Mouse (Mus musculus) right cerebral cortex, adult 18-20 months (tissue): ENCODE measurements around the gene Kcnq1.

Experiments
- DNase-seq: peaks from one replicate; pipeline ENCODE4 v3.0.0; 2022; ENCODE audit warnings: mixed read lengths

The Kcnq1 gene

GRCm38 (mm10) chr7:143188589-143188988, 82.4 kb downstream of the Kcnq1 start:
- no peak for DNase-seq

- DNase-seq: no peak
These were observed 84.0 kb downstream of the Kcnq1 start for GRCm38 (mm10) chr7:143189965-143190722.

DNA sequence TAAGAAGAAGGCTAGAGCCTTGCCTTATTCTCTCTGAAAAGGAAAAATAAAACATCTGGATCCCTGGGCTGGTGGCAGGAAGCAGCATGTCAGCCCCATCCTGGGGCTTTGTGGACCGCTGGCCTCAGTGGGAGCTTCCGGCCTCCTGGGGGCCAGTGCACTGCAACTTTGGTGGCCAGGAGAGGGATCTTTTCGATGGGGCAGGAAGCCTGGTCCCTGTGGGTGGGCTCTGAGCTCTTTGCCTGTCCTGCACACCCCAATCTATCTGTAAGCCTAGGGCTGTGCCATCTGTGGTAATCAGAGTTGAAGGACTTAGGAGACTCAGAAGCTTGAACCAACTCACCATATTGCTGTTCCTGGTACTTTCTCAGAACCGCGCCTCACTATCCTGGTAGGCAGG, 84.7 kb downstream of the Kcnq1 start:
- no peak for DNase-seq

GRCm38 (mm10) chr7:143192392-143192791, 86.2 kb downstream of the Kcnq1 start:
- no peak for DNase-seq

DNA sequence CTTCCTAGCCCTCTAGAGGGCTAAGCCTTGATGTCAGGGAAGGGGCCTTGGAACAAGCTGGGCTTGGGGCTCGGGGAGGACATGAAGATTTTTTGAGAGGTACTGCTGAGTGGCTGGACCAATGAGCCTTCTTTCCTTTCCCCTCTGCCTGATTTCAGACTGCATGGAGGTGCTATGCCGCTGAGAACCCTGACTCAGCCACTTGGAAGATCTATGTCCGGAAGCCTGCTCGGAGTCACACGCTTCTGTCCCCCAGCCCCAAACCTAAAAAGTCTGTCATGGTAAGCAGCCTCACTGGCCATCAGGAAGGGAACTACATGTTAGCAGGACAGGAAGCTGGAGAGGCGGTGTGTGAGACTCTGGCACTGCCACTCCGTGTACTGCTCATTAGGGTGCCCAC, 87.9 kb downstream of the Kcnq1 start:
- no peak for DNase-seq

- no peak for DNase-seq
These were observed 91.8 kb downstream of the Kcnq1 start for GRCm38 (mm10) chr7:143197951-143198440.

DNA sequence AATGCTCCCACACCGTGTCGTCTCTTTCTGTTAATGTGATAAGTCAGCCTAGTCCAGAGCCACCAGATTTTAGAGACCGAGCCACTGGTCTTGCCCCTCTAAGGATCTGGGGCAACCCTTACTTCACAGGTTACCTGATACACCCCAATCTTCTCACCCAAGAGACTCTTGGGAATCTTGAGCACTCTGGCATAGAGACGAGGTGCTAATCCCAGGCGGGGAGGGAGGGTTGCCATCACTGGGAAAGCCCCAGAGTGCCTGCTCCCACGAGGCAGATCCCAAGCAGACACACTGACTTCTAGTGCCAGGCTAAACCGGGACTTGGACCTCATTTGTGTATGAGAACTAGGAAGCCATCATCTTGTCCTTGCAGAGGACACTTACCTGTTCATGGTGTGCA, 92.3 kb downstream of the Kcnq1 start:
- DNase-seq: no peak

- no peak for DNase-seq
These were observed 95.1 kb downstream of the Kcnq1 start for GRCm38 (mm10) chr7:143201255-143201654.

GRCm38 (mm10) chr7:143203897-143204296, 97.7 kb downstream of the Kcnq1 start:
- DNase-seq: no peak

DNA sequence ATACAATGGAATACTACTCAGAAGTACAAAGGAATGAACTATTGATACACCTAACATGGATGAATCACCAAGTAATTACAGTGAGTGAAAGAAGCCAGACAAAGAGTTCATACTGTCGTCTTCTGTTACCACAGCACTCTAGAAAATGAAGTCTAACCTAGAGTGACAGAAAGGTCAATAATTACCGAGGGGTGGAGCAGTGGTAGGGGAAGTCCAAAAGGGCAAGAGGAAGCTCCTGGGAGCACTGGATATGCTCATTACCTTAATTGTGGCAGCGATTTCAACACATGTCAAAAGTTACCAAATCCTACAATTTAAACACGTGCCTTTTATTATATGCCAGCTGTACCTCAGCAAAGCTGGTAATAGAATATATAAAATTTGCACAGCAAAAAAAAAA, 100.9 kb downstream of the Kcnq1 start:
- no peak for DNase-seq

DNA sequence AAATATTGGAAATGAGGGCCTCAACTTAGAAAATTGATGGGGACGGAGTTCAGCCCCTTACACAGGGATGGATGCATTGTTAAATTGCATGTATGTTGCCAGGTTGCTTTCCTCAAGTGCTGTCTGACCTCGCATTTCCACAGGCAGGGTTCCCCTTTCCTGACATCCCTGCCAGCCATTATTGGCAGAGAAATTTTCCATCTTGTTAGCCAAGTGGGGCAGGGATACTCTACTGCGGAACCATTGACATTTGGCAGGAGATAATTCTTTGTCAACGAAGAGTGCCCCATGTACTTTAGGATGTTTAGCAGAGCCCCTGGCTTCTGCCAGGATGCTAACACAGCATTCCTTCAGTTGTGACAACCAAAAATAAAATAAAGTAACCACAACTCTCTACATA, 104.6 kb downstream of the Kcnq1 start:
- no peak for DNase-seq

GRCm38 (mm10) chr7:143251206-143251605, 145.0 kb downstream of the Kcnq1 start:
- DNase-seq: no peak

GRCm38 (mm10) chr7:143253126-143253871, 147.1 kb downstream of the Kcnq1 start:
- DNase-seq: no peak

- DNase-seq: no peak
These were observed 148.7 kb downstream of the Kcnq1 start for GRCm38 (mm10) chr7:143254901-143255300.

GRCm38 (mm10) chr7:143261246-143261645, 155.1 kb downstream of the Kcnq1 start:
- DNase-seq: no peak

DNA sequence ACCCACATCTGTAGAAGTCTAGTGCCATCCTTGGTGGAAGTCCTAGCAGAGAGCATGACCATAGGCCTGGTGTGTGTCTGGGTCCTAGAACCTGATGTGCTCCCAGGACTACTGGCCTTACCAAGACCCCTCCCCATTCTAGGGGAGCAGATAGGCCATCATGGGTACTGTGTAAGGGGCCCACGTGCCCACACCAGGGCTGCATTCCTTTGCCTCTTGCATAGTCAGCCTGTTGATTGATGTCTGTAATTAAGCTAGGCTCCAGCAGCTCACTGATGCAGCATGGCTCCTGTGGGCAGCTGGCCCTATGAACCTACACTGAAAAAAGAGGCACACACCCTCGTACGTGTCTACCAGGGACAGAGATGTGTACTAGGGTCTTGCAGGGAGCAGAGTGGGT, 157.4 kb downstream of the Kcnq1 start:
- no peak for DNase-seq

GRCm38 (mm10) chr7:143263966-143264365, 157.8 kb downstream of the Kcnq1 start:
- no peak for DNase-seq

DNA sequence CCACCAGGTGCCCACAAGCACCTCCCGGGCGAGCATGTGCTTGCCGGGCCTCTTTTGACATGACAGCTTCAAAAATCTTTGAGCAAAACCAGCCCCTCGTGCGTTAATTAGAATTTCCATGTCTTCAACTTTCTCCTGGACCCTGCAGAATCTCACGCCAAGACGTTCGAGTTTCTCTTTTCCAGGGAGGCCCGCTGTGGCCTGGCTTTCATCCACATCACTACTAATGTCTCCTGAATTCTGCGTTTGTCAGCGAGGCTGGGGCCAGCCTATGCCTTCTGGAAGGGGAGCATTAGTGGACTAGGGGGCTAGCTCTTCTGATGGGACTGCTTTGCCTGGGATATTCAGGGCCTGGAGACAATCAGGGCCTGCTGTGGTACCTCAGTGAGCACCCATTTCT, 159.2 kb downstream of the Kcnq1 start:
- no peak for DNase-seq

DNA sequence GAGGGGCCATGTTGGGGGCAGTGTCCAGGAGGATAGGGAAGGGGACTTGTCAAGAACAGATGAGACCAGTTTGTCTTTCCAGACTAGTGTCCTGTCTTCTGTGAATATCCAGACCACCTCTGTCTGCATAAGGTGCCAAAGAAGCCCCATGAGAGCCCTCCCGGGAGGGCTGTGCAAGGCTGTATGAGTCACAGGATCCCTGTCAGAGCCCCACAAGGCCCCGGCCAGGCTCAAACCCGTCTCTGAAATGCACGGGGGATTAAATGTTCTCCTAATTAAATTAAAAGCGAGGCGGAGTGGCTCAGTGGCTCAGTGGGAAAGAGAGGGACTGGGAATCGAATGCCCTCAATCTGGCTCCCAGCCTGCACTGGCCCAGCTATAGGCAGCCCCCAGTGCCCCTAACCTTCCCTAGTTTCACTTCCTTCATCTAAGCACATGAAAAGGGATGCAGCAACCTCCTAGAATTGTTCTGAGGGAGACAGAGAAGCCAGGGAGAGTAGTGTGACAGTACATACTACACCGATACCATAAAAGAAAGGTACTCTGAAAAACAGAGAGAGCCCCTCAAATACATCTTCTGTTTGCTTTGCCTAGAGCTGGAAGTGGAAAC, 159.8 kb downstream of the Kcnq1 start:
- DNase-seq: no peak

DNA sequence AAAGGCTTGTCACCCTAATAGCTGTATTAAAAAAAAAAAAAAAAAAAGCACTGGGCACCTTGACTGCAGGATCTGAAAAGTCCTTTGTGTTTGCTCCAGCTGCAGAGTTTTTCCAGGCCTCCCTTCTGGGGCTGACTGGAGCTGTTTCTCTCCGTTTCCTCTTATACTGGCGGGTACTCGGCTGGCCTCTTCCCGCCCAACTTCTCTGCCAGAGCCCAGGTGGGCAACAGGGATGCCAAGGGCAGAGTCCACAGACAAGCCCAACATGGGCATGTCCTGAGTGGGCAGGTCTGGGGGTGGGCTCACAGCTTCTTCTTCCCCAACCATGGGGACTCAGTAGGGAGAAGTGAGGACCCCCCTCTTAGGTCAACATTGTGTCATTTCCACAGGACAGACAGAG, 167.6 kb downstream of the Kcnq1 start:
- DNase-seq: no peak

DNA sequence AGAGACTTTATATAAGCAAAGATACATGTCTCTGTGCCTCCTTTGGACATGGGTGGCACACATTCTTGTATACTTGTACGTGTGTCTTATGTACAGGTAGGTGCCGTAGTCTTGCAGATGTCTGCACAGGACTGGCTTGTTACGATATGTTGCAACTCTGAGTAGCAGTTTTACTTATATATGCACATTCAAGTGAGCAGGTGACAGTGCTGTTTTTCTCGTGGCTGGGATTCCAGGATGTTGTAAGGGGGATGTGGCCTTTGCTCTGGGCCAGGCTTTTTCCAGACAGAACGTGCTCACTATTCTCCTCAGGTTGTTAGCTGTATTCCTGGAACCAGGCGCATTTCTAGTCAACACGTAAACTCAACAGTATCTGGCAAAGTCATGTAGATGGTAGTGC, 168.9 kb downstream of the Kcnq1 start:
- no peak for DNase-seq

DNA sequence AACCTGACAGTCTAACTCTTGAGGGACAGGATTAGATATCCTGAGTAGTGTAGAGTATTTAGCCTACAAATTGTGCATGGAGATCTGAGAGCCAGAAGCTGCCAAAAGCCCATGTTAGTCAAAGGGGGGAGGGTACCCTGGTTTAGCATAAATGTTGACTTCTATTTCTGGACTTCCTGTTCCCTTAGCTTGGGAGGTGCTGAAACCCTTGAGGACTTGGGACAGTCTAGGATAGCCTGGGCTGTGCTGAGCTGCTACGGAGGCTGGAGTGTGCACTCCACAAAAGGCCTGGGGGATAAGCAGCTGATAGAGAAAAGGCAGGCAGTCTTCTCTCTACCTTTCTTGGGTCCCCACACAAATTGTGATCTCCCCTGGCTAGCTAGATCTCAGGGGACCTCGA, 177.5 kb downstream of the Kcnq1 start:
- no peak for DNase-seq

DNA sequence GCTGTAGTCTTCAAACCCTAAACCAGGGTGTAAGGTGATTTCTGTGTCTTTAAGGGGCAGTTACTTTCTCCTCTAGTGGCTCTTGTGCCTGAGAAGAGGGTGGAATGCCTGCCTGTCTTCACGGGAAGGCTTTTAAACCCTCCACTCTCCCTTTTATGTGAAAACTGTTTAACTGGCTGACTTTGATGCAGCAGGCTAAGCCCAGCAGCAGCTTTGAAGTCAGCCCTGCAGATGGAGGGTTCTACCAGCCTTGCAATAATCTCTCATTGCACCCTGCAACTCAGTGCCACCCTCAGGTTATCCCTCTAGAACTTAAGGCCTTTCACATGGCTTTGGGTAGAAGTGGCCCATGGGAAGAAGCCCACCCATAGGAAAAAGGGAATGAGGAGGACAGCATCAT, 178.7 kb downstream of the Kcnq1 start:
- no peak for DNase-seq

- DNase-seq: no peak
These were observed 179.3 kb downstream of the Kcnq1 start for GRCm38 (mm10) chr7:143285440-143285839.
